Mouse (Mus musculus) ZHBTc4 (cell line): ENCODE data around the gene Abcf3.

Experiments used
- DNase-seq: peaks from one replicate; pipeline ENCODE4 v3.0.0-alpha.2; 2011; ENCODE audit warnings: low read depth, low spot score

Abcf3 gene

DNA sequence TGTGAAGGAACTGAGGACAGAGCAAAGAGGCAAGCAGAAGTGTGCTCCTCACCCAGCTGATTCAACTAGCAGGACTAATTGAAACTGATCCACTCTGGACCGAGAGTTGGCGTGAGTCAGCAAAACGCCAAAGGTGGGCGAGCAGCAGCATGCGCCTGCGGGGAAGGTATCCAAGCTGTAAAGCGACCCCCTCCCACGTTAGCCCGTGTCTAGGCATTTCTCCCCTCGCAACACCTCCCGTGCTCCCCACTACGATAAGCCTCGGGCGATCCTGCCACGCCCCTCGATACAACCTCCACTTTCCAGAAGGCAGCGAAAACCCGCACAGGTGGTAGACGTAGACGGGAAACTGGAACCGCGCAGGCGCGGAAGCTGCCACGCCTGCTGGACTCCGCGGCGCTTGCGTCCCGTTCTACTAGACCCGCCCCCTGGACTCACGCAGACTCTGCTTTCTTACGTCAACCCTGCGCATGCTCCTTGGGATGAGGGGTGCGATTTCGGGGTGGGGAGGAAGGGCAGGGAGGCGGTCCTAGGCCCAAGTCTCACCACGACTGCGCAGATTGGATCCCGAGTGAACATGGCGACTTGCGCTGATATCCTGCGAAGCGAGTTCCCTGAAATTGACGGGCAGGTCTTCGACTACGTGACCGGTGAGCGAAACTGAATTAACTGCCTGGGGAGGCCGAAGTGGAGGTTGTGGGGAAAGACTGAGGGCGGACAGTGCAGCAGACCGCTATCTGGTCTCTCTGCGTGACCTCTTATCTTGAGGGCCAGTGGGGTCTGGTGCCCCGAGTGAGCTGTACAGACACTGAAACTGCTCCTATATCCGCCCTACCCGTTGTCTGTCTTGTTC, at the start of gene Abcf3:
Gene Abcf3, plus strand, starts transcription at position 482 of the 853 bp plus-strand sequence.
- DNase-seq: peak; percentile 100

DNA sequence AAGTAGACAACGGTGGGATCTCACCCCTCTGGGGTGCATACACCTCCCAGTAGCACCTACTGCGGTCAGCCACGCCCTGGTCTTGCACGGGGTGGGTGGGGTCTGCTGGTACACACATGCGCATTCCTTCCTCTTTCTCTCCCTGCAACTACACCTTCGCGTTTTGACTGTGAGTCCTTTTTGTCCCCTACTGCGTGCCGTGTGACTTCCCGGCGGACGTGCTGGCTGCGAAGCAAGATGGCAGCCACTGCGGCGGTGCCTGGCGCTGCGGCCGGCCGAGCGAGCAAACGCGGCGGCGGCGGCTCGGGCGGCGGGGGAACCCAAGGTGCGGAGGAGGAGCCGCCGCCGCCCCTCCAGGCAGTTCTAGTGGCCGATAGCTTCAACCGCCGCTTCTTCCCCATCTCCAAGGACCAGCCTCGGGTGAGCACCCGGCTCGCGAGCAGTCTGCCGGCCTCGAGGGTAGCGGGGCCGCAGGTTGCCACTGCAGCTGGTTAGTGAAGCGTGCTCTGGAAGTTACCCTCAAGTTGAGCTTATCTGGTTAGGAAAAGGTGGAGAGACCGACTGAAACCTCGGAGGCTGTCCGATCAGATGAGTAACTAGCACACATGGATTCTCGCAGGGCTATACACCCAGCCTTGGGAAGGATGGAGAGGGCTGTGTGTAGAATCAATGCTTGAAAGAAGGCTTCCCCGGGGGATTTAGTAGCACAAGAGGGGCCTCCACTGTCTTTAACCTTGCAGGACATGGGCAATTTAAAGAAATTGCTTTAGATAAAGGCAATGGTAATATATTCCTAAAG, 49.5 kb upstream of the Abcf3 start, which contains the start of gene Eif2b5:
Gene Eif2b5, plus strand, starts transcription at position 141 of the 799 bp plus-strand sequence.
- DNase-seq: peak; percentile 98

DNA sequence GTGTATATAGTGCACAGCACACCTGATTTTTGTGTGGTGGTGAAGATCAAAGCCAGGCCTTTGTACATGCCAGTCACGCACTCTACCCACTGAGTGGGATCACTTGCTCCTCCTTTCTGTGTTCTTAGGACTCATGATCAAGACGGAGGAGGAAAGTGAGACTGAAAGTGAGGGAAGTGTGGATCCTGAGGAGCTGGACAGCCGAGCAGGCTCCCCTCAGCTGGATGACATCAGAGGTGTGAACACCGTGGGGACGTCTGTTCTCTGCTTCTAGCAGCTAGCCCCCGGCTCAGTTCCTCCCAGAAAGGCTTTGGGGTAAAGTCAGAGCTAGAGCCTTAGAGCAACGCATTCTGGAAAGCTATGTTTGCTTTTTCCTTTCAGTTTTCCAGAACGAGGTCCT, 42.4 kb upstream of the Abcf3 start:
- DNase-seq: no peak

DNA sequence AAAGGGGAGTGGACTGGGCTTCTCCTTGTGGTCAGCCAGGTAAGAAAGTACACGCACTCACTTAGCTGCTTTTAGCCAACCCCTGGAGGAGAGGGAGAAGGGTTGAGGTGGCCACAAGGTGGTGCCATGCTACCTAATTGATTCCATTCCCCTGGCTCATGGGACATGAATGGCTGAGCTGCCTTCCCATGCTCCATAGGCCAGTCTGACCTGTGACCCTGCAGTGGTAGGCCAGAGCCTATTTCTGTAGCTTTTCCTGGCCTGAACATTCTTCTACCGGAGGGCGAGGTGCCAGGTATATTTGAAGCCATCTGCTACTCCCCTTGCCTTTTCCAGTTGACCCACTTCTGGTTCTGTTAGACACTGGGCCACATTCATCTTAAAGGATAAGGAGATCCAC, 39.0 kb upstream of the Abcf3 start:
- peak; percentile 72 for DNase-seq

DNA sequence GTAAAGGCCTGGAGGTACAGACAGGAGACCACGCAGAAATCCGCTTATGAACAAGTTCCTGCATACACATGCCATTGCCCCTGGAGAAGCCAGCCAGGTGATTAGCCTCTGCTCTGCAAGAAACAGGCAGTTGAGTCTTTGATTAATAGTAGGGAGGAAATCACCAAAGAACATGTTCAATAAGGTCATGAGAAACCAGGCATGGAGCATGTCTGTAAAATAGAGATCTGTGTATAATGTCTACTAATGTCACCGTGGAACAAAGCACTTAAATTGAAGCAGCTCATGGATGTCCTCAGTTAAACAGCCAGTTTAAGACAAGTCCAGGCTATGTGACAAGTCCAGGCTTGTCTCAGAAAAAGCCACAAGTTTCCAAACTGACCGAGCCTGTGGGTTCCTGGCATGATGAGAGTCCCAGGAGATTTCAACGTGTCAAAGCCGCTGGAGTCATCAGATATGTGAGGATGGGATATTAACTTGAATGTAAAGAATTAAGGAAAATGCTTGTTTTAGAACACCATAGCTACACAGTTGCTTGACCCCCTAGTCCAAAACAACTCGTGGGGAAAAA, 37.0 kb upstream of the Abcf3 start:
- no peak for DNase-seq

DNA sequence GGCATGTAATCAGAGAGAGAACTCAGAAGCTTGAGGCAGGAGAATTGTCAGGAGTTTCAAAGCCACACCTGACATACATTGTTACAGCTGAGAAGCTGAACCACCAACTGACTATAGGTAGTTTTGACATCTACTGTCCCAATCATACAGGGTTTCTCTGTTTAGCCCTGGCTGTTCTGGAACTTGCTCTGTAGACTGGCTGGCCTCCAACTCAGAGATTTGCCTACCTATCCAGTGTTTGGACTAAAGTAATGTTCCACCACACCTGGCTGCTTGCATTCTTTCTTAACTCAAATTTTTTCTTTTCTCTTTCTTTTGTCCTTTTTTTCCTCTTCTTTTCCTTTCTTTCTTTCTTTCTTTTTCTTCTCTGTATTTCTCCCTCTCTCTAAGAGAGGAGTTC, 32.3 kb upstream of the Abcf3 start:
- no peak for DNase-seq

DNA sequence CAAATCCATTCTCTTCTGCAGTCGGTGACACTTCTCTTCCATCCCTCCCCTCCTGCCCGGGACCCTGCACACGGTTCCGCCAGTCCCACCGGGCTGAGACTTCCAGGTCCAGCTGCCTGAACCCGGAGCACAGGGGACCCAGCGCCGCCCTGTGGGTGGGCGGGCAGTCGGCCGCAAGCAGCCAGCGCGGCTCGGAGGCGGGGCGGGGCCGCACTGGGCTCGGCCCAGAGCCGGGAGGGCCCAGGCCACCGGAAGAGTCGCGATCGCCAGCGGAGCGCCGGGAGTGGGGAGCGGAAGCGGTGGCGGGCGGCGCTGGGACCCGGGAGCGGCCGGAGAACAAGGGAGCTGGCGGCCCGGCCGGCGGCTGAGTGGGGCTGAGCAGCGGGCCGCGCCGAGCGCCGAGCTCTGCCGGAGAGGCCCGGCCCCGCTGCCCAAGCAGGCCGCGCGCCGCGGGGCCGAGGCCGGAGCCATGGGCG, 31.6 kb upstream of the Abcf3 start, which contains the start of gene Dvl3:
Gene Dvl3, plus strand, starts transcription at position 257 of the 476 bp plus-strand sequence.
- DNase-seq: peak; percentile 91

DNA sequence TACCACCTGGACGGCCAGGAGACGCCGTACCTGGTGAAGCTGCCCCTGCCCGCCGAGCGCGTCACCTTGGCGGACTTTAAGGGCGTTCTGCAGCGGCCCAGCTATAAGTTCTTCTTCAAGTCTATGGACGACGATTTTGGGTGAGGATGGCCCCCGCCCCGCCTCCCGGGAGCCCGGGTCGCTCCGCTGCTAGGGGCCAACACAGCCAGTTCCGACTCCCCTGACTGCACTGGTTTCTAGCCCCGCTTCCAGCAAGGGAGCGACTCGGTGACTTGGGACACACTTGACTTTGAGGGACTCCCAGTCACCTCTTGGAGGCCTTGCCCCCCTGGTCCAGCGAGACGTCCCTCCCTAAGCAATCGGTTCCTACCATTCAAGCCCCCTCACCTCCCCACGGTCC, 31.2 kb upstream of the Abcf3 start:
- DNase-seq: peak; percentile 60

DNA sequence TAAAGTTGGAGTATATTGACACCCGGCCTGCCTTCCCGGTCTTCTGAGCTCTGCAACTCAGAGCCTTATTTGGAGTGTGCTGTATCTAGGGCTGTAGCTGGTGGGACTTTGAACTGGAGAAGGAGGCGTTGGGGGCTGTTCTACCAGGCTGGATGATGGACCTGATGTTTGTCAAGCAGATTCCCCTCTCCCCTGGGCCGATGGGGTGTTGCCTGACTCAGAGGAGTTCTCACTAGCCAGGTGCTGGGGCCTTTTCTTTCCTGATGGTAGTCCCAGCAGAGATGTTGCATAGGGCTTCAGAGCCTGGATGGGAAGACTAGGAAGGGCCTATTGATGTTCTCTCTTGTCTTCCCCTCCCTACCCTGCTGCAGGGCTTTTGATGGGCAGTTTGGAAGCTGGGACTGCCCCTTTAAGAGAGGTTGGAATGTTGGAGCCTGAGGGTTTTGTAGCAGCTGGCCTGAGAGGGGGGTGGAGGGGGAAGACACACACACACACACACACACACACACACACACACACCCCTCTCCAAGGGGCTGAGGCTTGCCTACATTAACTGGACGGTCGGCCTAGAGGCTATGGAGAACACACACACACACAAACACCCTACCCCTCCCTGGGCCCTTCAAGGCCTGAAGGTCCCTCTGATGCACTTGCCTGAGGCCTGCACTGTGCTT, 30.5 kb upstream of the Abcf3 start:
- DNase-seq: peak; percentile 62

DNA sequence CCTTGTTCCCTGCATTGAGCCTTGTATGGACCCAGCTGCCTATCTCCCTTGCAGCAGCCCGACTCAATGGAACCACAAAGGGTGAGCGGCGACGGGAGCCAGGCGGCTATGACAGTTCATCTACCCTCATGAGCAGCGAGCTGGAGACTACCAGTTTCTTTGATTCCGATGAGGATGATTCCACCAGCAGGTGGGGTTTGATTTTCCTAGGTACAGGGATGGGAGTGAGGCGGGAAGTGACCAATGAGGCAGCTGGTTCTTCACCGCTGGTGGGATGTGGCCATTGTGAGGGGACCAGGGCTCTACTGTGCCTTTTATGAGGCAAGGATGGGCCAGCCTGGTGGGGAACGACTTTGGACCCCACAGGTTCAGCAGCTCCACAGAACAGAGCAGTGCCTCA, 24.5 kb upstream of the Abcf3 start:
- DNase-seq: peak; percentile 73

DNA sequence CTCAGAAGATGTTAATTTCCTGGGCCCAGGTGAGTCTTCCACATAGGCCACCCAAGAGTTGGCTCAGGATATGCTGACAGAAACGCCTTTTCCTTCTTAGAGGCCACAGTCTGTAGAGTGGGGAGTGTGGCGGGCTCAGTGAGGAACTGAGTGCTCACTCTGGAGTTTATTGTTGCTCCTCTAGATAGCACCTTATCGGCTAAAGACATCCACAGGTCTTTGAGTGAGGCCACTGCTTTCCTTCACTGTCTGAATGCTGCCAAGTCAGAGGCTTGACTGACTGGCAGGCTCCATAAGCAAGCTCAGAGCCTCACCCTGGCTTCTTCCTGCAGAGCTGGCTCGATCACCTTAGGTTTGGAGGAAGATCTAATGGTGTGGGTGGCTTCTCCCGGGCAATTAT, 19.6 kb upstream of the Abcf3 start:
- no peak for DNase-seq

DNA sequence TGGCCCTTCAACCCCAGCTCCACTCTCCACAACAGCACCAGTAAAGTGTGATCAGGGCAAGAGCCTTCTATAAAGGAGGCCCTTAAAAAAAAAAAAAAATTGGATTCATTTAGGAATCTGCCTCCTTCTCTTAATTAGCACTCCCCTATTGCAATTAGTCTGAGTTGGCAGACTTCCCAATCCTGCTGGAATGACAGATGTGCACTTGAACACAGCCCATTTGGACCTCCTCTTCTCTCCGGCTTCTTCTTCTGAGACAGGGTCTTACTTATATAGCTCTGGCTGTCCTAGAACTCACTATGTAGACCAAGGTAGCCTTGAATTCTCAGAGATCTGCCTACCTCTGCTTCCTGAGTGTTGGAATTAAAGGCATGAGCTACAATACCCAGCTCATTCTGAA, 19.0 kb upstream of the Abcf3 start:
- DNase-seq: no peak

DNA sequence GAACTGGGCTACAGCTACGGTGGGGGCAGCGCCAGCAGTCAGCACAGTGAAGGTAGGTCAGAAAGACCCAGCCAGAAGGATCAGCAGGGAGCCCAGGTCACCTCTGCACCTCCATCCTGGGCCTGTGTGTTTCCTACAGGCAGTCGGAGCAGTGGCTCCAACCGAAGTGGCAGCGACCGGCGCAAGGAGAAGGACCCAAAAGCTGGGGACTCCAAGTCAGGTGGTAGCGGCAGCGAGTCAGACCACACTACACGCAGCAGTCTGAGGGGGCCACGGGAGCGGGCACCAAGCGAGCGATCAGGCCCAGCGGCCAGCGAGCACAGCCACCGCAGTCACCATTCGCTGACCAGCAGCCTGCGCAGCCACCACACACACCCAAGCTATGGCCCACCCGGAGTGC, 17.4 kb upstream of the Abcf3 start:
- DNase-seq: peak; percentile 24

DNA sequence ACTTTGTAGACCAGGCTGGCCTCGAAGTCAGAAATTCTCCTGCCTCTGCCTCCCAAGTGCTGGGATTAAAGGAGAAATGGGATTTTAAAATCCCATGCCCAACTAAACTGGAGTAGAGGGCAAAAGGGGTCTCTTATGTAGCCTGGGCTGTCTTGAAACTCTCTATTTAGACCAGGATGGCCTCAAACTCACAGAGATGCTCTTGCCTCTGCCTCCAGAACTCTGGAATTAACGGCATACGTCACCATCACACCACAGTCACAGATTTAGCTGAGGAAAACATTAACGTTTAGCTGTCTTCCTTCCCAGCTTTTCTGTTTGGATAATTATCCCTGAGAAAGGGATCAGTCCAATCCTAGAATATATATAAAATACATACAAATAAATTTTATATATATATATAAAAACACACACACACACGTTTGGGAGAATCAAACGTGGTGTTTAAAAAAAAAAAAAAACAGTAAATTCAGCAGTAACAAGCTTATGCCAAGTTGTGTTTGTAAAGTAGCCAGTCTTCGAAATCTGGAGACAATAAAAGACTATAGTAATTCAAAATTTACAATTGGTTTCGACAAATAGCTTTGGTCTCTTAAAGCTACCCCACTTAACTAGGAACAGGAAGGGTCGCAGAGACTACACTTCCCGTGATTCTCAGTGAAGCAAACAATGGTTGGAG, 13.6 kb upstream of the Abcf3 start:
- DNase-seq: no peak

DNA sequence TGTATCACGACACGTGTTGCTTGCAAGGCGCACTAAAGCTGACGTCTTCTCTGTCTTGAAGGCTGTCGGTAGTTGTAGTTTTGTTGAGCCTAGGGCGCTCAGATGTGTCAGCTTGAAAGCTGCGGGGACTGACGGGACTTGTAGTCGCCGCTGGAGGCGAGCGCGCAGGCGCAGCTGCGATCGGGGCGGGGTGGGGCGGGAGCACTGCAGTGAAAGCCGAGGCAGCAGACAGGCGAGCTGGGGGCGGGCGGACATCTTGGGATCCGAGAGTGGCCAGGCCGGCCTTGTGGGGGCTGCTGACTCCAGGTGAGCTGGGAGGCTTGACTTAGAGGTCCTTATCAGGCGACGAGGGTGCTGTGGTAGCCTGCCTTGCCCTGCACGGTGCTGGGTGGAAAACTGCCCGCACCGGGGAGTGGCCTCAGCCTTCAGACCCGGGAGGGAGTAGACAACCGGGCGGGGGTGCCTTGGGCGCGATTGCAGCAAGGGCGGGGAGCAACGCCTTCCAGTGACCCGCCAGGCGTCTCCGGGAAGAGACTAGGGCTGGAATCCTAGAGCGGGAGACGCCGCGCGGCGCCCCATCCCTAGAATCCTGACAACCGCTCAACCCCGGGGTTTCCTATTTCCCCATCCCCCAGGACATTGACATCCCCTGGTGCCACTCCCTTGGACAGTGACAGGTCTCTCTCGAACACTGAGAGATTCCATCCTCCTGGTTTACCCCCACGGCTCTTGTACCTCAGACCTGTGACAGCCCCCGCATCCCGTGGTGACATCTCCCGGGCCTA, 12.9 kb upstream of the Abcf3 start, which contains the start of gene Ap2m1:
Gene Ap2m1, plus strand, starts transcription at position 183 of the 785 bp plus-strand sequence.
- DNase-seq: peak; percentile 100

DNA sequence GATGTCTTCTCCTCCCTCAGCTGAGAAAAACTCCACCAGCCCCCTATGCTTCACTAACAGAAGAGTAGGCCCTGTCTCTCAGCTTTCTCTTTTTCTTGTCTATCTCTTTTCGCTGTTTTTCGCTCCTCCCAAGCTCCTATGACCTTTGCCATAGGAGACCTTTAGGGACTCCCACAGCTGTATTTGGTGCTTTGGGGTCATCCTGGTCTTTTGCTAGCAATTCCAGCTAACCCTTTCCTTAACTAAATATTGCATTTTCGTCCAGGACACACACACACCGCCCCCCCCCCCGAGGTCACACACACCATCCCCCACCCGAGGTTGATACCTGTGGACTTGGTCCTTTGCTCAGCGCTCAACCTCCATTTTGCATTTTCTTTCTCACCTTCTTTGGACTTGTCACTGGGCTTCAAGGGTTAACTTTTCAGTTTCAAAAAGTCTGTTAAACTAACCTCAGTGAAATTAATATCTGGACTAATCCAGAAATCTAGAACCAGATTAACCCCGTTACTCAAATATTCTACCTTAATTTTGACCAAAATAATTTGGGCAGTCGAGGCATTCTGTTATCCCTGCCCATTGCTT, 12.2 kb upstream of the Abcf3 start:
- DNase-seq: no peak

DNA sequence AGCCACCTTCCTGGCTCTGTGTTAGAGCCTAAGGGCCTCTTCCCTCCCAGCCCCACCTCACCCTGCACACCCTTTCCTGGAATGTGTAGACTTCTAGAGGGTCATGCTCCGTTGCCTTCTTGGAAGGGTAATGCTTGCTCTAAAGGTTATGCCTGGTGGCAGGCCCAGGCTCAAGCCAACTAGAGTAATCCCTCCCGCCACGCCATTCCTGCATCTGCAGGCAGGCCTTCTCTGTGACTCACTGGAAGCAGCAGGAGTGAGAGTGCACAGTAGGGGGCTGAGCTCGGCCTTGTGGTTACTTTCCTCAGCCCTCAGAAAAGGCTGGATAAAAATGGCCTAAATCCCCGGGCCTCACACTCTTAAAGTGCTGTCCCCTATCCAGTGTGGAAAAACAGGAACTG, 11.3 kb upstream of the Abcf3 start:
- peak; percentile 91 for DNase-seq

DNA sequence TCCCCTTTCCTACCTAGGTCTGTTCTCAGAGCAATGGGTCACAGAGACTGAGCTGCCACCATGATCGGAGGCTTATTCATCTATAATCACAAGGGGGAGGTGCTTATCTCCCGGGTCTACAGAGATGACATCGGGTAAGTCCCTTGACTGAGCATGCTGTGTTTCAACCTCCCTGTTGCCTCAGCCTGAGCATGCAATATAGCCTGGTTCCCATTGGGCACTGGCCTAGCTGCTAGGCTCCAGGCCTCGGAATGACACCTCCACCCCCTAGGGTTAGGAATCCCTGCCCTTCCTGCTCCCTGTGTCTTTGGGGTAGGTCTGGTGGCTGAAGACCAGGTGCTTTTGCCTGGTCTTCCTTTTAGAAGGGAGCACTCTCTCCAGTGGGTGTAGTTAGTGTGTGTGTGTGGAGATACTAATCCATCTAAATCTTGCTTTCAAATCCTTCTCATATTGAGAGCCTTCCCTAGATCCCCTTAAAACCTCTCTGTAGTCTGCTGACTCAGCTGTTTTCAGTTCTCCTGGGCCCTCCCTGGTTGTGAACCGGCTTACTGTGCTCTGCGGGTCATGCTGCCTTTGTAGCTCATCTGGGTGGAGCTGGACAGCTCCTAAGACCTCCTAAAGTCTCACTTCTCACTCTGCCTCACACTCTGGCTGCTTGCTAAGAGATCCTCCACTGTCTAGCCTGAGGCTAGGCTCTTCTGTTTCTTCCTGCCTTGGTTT, 10.6 kb upstream of the Abcf3 start:
- peak; percentile 73 for DNase-seq

DNA sequence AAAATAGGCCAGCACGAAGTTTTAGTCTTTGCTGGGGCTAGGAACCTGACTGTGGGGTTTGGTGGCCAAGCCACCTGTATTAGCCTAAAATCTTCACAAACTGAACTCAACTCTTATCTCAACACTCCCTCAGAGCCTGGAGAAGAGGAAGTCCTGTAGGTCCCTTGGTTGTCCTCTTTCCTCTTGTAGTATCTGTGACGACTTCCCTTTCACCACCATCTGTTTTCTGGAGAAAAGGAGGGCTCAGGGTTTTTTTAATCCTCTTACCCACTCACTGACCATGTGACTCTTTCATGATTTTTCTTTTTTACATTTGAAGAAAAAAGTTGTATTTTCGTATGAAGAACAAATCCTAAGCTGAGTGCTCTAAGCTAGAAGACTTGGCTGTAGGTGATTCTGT, 8.7 kb upstream of the Abcf3 start:
- DNase-seq: no peak
